Mouse (Mus musculus): ENCODE measurements at regions not wholly inside any gene's neighbourhood (a gene's known extent, or its start where the extent isn't known, plus 50 kb on each side); places are given as distances from the start of the nearest gene placed in this dataset.
A peak's percentile ranks its signal among the peaks of the same experiment; 100 is the strongest.

DNA sequence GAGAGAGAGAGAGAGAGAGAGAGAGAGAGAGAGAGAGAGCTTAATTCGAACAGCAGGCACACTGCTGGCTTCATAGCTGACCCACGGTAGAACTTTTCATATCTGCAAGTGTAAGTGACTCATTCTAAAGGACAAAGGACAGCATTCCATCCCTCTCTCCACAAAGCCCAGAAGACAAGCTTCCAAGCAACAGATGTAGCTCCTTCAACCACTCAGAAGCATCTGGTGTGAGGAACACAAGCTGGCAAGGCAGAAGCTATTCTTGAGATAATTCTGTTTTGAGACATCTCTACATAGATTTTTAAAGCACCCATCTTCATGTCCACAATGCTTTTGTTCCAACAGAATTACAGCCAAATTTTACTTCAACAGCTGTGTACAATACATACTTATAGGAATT is 294.2 kb upstream of the Gria1 start:
- no peak for DNase-seq

DNA sequence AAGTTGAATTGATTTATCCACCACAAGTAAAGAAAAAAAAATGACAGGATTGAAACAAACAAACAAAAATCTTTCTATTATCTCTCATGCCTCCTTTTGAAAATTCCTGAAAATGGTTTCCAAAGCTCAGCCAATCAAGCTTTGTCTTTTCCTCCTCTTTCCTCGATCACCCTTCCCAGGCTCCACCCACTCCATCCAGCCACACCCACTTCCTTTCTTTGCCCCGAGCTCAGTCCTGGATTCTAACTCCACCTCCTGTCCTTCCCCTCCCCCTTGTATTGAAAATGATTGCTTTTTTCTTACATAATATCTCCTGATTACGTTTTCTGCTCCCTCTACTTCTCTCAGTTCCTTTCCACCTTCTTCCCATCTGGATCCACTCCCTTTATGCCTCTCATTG is 286.0 kb upstream of the Gria1 start:
- no peak for DNase-seq

DNA sequence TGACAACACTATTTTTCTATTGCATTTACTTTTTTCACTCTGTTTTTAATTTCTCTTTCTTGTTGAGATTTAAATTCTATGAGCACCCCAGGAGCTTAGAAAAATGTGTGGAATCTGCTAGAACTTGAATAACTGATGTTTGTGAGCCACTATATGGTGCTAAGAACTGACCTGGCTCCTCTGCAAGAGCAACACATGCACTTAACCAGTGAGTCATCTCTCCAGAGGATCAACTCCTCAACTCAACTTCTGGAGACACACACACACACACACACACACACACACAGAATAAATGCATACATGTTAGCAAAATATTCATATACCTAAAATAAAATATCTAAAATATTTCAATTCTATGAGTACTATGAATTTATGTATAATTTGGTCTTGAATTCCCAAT is 285.0 kb upstream of the Gria1 start:
- no peak for DNase-seq

DNA sequence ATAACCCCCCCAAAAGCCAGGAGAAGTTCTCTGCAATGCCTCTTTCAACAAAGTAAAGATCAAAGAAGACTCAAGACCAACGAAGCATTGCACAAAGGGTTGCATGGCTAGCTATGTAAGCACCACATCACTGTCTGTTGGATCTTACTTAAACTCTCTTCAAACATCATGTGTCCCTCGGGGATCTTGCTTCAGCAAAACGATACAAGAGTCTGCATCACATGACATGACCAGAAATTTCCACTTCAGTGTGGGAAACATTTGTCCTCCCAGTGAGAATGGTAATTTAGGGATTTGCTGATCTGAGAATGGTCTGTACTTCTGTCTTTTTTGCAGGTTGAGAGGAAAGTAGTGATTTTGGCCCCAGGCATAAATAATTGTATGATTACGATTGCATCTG is 283.6 kb upstream of the Gria1 start:
- DNase-seq = no peak

DNA sequence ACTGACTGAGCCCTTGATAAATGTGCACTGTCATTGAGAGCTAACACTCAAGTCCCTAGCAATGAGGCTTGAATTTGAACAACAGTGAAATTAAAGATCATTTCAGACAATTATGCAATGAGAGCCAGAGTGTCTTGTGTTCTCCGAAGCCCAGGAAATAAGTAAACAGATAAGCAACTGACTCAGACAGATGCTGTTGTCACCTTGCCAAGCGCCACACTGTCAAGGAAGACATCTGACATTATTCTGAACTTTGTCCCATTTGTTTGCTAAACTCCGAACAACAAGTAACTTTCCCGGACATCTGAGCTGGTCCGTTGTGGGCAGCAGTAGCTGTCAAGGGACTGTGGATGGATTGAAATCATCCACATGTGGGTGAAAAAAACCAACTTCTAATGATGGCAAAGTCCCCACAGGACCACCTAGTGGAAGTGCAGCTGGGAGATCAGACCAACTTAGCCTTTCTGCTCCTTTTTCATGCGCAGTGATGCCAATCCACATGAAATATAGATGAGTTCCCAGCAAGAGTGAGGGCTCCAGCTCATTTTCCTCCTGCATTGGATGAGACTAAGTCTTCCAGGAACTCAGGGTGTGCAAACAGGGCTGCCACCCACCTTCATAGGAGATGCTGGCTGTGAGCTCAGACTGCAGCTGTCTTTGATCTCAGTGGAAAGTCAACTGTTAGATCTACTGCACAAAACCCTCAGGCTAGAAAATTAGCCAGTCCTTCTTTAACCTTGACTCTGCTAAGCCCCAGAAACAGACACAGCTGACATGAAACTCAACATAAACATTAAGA is 282.8 kb upstream of the Gria1 start:
- no peak for DNase-seq

DNA sequence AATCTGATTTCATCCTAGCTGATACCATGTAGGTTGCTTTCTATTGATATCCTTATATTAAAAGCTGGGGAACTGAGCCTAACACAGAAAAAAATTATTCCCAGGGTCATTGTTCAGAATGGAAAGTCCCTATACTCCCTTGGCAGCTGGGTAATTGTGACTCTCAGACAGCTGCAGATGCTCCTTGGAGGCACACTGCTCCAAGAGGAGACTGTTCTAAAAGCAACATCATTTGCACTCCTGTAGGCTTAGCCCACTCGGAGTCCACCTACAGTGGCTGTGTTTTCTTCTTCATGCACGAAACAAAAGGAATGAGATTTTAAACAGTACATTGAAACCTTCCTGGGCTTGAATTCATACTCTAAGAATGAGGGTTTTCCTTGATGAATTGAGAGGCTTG is 269.3 kb upstream of the Gria1 start:
- no peak for DNase-seq

DNA sequence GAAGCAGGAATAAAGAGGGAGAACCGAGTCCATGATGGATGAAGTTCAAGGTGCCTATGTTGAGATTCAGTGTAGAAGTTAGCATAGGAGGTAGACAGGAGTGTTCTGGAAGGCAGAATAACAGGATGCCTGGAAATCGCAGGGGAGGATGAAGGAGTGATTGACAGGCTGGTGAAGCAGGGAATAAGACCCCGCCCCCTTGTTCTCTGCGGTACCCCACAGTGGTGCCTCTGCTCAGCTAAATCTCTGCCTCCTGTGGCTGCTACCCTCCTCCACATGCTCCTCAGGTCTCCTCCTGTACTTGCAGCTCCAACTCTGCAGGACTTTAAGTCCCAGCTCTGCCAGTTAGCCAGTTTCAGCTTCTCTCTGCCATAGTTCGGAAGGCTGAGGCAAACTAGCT is 261.2 kb upstream of the Gria1 start:
- DNase-seq = no peak

DNA sequence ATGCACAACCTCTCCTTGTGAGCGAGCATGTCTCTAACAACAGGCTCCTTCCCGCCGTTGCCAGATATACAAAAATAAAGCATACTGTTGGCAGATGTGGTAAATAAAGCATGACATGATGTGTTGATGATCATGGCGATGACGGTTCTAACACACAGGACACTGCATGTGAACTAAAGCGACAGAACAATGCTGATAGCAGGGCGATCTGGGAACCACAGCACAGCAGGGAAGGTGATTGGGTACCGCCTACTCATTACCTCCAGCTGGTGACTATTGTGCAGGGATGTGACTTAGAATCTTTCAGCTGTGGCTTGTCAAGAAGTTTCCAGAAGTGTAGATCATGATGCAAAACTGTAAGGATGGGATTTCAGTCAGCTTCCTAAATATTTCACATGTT is 260.5 kb upstream of the Gria1 start:
- DNase-seq = no peak

DNA sequence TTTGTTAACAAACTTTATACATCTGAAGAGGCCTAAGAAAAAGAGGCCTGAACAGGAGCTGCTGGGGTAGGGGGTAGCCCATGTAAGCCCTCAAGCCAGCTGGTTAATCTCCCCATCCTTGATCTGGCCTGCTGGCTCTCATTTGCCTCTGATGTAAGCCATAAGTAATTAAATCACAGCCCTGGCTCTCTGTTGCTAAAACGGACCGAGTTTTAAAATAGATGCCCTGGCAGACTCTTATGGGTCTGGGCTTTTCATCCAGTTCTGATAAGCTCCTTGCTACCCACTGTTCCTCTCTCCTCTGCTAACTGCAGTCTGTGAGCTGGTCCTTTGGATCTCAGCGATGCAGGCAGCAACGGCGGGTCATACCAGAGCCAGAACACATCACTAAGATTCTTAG is 259.3 kb upstream of the Gria1 start:
- DNase-seq = no peak

DNA sequence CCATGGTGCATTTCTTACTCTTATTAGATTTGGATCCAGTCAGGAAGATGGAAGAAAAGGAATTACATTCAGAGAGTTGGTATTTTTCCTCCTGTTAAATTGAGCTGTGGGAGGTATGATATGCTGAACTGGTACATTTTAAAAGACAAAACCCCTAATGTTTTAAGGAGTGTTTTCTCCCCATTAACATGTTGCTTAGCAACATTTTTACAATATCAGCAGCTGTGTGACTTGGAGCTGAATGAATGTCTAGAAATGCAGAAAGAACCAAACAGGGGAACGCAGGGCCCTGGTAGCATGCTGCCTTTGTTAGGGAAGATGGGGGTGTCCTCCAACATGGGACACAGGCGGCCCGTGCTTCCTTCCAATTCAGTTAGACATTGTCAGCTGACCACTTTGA is 257.5 kb upstream of the Gria1 start:
- no peak for DNase-seq

DNA sequence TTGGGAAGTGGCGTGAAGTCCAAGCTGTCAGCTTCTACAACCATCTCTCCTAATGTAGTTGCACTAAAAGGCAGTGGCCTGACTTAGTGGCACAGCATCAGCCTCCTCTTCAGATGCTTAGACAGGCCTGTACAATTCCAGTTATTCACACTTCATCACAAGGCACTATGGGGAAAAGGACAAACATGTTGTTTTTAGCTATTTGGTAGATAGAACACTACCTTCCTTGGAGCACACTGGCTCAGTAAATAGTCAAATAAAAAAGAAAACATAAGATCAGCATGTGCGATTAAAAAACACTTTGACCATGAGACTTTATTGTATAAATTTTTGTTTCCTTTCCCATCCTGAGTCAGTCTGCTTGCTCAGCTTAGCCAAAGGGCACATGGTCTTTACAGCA is 250.7 kb upstream of the Gria1 start:
- DNase-seq = no peak

DNA sequence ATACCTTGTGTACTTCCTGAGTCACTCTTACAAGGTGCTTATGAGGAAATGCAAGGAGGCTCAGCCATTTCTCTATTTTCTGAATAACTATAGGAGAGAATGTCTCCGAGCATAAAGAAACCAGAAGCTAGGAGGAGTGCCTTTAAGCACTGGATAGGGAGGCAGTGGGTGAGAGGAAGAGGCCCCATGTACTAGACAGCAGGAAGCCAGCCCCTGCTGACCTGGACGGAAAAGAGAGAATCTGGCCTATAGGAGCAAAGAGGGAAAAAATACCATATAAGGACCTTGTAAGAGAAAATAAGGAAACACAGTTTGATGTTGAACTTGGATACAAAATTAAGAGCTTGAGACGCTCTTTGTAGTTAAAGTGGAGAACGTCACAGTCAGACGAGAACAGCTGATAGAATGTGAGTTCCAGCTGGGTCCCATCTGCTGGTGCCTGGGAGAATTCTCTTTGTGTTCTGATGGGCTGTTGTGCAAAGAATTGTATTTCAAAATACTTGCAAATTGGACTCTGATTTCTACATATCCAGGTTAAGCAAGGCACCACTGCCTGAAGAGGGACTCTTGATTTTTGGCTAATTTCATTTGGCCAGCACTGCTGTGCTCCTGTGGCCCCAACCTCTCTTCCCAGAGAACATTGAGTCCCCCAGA is 248.6 kb upstream of the Gria1 start:
- DNase-seq = no peak

DNA sequence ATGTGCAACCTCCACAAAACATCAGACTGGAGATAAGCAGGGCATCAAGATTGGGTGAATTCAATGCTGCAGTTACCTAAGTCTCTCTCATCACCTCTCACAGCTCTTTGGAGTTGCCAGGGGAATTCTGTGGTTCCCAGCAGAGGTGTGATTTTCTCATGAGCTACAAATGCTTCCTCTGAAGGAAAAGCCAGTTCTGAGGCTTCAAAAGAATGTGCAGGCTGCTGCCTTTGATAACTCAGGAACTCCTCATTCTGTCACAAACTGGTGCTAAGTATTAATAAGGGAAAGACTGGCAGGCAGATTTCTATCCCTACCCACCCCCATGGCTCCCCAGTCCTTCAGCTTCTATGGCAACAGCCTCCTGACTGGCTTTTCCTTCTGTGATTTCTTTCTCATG is 243.8 kb upstream of the Gria1 start:
- no peak for DNase-seq

DNA sequence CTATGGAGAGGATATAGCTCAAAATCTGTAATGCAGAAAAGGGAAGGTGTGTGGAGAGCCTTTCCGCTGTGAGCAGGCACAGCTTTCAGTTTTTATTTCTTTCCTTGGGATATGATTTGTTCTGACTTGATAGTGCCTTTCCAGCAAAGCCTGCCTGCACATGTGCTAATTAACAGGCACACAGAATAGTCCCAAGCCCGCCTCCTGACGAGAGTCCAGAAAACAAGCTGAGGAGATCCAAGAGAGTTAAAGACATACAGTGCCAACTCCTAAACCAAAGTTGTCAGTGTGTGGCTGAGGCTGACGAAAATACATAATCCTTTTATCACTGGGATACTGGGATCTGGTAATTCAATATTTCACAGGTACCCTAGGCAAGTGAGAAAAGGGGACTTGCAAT is 224.8 kb upstream of the Gria1 start:
- DNase-seq = no peak

DNA sequence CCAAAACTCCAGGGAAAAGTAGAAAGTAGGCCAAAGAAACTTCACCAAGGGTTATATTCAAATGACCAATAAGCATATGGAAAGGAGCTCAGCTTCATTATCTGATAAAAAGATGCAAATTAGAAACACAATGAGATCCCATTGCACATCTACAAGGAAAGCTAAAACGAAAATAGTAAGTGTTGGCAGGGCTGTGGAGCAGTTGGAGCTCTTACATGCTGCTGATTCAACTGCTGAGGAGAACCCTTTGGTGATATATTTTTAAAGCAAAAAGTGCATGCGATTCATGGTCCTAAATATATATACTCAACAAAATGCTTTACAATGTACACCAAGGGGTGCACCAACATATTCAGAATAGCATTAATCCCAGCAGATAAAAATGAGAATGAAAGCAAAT is 218.5 kb upstream of the Gria1 start:
- DNase-seq = no peak

DNA sequence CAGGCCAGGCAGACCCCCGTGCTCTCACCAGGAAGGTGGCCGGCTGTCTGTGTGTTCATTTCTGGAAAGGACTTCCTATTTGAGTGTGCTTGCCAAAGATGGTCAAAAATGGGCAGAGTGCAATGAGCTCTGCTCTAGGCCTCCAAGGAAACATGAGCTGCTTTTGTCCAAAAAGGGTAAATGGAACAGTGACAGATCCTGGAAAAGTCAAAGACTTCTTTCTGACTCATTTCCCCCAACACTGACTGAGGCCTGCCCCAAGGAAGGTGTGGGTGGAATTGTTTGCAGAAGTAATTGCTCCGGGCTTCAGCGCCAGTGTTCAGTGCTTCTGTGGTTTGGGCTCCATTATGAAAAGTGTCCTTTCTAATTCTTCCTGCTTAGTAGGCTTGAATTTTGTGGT is 203.9 kb upstream of the Gria1 start:
- DNase-seq = no peak

DNA sequence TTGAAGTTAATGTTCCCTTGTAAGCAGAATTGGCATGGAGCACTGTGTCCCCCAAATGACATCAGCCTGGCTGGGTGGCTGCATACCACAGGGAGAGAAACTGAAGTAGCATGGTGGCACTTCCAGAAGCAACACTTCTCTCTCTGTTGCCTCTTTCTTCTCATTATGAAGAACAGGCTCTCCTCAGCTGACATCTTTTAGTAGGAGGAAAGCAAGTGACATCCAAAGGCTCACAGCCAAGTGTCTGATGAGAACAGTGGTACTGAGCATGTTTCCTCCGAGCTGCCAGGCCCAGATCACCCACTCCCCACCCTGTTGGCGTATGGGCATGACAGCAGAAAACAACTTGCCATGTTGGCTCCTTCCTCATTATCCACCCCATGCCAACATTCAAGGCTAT is 201.0 kb upstream of the Gria1 start:
- DNase-seq = no peak

DNA sequence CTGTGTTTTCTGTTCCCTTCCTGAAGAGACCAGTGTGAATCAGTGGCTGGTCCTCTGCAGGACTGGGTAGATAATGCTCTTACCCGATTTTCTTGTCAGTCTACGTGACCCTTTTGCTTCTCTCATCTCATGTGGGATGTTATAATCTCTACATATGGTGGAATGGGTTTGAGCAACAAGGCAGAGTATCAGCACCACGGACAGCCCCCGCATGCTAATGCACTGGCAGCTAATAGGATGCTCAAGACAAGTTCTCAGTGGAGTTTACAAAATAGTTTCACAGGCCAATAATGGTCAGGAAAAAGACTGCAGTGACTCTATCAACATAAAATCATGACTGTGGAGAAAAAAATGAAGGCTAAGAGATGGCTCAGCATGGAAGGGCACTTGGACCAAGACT is 199.1 kb upstream of the Gria1 start:
- DNase-seq = no peak

DNA sequence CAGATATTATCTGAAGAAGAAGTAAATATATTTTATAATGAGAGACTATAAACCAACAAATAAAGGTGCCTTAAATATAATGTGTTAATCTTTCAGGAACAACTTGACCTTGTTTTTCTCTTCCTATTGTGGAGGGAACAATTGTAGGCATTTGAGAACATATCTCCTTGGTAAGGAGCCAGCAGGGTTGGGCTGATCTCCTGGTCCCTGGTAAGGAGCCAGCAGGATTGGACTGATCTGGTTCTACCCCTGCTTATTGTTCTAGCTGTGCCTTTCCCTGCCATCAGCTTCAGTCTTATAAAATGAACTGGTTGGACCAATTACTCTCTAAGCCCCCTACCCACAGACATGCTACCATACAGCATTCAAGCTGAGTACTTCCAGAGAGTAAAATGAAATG is 187.7 kb upstream of the Gria1 start:
- DNase-seq = no peak

DNA sequence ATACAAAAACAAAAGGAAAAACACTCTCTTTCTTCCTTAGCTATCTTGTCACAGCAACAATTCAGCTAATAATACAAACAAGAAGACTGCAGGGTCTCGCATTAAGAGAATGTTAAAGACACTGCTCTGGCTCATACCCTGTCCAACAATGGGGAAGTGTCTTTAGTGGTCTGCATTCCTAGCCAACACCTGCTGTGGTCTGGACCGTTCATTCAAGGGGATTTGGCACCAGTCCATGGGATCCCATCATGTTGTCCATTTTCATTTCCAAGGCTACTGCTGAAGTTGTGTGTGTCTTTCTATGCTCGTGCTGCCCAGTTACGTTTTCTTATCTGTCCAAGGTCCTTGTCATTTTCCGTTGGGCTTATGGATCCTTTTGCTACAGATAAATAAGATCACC is 183.7 kb upstream of the Gria1 start:
- DNase-seq = no peak

DNA sequence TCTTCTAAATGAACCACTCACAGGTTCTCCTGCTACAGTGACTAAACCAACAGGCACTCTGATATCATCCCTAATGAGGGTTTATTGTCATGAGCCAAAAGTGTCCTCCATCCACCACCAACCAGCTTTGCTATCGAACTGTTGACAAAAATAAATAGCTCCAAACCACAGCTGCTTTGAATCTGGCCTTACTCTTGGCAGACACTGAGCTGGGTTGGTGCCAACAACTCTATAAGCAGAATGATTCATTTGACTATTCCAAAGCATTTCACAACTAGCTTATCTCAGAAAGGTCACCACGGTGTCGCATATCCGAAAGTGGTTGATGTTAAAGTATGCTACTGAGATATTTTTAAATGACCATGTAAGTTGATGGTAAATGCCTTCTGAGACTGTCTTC is 148.5 kb upstream of the Gria1 start:
- DNase-seq = peak; percentile 21

DNA sequence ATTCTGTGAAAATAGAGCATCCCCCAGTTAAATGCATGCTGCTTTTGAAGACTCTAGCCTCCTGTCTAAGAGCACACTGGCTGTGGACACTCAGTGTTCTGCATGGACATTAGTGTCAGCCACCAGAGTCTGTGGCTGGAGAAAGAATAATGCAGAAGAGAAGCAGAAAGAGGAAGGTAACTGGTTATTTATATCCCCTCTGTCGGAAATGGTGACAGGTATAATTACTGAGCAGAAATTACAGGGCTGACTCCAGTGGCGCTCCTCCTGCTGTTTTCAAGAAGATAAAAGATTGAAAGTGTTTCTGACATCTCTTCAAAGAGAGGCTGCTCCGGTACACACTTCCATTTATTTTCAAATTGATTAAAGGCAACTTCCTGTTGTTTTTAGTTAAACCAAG is 139.5 kb upstream of the Gria1 start:
- no peak for DNase-seq

DNA sequence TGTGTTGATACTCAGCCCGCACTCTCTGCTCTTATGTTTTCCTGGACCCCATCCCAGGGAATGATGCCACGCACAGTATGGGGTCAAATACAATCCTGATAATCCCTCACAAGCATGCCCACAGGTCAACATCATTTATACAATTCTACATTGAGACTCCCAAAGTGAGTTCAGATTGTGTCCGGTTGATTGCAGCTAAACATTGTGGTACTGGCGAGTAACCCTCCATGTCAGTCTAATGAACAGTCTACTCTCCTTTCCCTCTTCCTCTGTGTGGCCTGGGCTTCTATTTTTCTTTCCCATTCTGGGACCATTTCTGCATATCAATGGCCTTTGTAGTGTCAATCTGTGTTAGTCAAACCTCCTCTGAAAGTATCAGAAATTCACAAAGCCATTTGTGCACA is 112.6 kb upstream of the Gria1 start:
- DNase-seq = no peak

DNA sequence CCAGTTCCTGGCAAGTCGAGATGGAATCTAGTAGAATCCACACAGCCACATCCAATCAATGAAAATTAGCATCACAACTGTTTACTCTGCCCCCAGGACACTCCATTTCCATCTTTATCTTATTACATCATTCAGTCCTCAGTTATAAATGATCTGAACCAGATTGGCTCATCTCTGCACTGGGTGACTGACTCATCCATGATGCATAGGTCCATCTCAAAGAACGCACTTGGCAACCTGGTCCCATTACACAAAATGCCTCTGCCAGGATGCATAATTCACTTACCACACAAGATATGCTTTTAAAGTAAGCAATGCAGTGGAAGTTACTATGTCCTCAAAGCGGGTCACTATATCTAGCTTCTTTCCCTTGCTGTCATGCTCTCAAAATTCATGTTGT is 110.0 kb upstream of the Gria1 start:
- no peak for DNase-seq

Data from gastrocnemius, postnatal 10 days (tissue).